Mouse (Mus musculus): ENCODE results near the gene Cyp46a1. TPM values are rescaled to one million over a fixed set of nuclear protein-coding genes. Genes with fewer than 3 reads are reported as not detected.

Cyp46a1 gene
- total and polyA plus RNA-seq, 2 experiments from 2014 or later = 30.4 to 49.6 TPM

- Histone ChIP-seq H3K4me2 (ENCODE audit: low read depth) (no peak overlapping the region), H3K4me3 (ENCODE audit: low read depth, low read length) (no peak overlapping the region), H3K9ac (no peak overlapping the region), H3K27me3 (ENCODE audit: insufficient read depth, low read length) (no peaks in the 10 kb centered on the region), H3K4me1 (ENCODE audit: insufficient read depth) (peaks cover 3% of the 10 kb centered on the region; the same call in 1 of the 2 replicates), H3K27ac (ENCODE audit: low read depth, low read length) (no peak overlapping the region), H3K36me3 (ENCODE audit: insufficient read depth) (no peaks in the 10 kb centered on the region), H3K9me3 (ENCODE audit: low read length) (no peaks in the 10 kb centered on the region)
- 90% methylated on average over 7 of the region's 7 CpGs for WGBS
- TF ChIP-seq CTCF (IDR thresholded peaks at IDR 0.05; ENCODE audit: low read depth) = no peak
- no peak for DNase-seq
- no peak for ATAC-seq
Measured at GRCm38 (mm10) chr12:108398681-108399080, 64.5 kb downstream of the Cyp46a1 start.

- Histone ChIP-seq H3K4me3 (ENCODE audit: low read depth, low read length) (no peak overlapping the region), H3K9ac (no peak overlapping the region), H3K36me3 (ENCODE audit: insufficient read depth) (no peaks in the 10 kb centered on the region), H3K4me1 (ENCODE audit: insufficient read depth) (peaks cover 8% of the 10 kb centered on the region; the same call in 1 of the 2 replicates), H3K27me3 (ENCODE audit: insufficient read depth, low read length) (no peaks in the 10 kb centered on the region), H3K9me3 (ENCODE audit: low read length) (no peaks in the 10 kb centered on the region), H3K4me2 (ENCODE audit: low read depth) (no peak overlapping the region), H3K27ac (ENCODE audit: low read depth, low read length) (no peak overlapping the region)
- DNase-seq (no peak), ATAC-seq (no peak)
- 83% methylated on average over 8 of the region's 8 CpGs for WGBS
- TF ChIP-seq CTCF (IDR thresholded peaks at IDR 0.05; ENCODE audit: low read depth) = no peak
Measured at GRCm38 (mm10) chr12:108399191-108399590, 65.0 kb downstream of the Cyp46a1 start.

GRCm38 (mm10) chr12:108400951-108401350 lies 66.8 kb downstream of the Cyp46a1 start:
- ATAC-seq = no peak
- no peak for DNase-seq
- no peaks in the 10 kb centered on the region for H3K9me3 ChIP-seq (ENCODE audit: low read length)
- H3K9ac ChIP-seq = no peak overlapping the region
- no peaks in the 10 kb centered on the region for H3K27me3 ChIP-seq (ENCODE audit: insufficient read depth, low read length)
- no peak for TF ChIP-seq CTCF (IDR thresholded peaks at IDR 0.05; ENCODE audit: low read depth)
- H3K4me1 ChIP-seq (ENCODE audit: insufficient read depth) = peaks cover 6% of the 10 kb centered on the region; the same call in 1 of the 2 replicates
- no peaks in the 10 kb centered on the region for H3K36me3 ChIP-seq (ENCODE audit: insufficient read depth)
- H3K4me2 ChIP-seq (ENCODE audit: low read depth) = no peak overlapping the region
- 79% methylated on average over 8 of the region's 8 CpGs for WGBS
- H3K4me3 ChIP-seq (ENCODE audit: low read depth, low read length) = no peak overlapping the region
- H3K27ac ChIP-seq (ENCODE audit: low read depth, low read length) = no peak overlapping the region

- Histone ChIP-seq H3K27me3 (ENCODE audit: insufficient read depth, low read length) (no peaks in the 10 kb centered on the region), H3K9ac (no peak overlapping the region), H3K27ac (ENCODE audit: low read depth, low read length) (no peak overlapping the region), H3K4me1 (ENCODE audit: insufficient read depth) (peaks cover 5% of the 10 kb centered on the region; the same call in 1 of the 2 replicates), H3K4me2 (ENCODE audit: low read depth) (no peak overlapping the region), H3K36me3 (ENCODE audit: insufficient read depth) (no peaks in the 10 kb centered on the region), H3K9me3 (ENCODE audit: low read length) (no peaks in the 10 kb centered on the region), H3K4me3 (ENCODE audit: low read depth, low read length) (no peak overlapping the region)
- TF ChIP-seq CTCF (IDR thresholded peaks at IDR 0.05; ENCODE audit: low read depth) = no peak
- no peak for ATAC-seq
- WGBS = 69% methylated on average over 6 of the region's 6 CpGs
- peak; percentile 40 for DNase-seq
Measured at GRCm38 (mm10) chr12:108403957-108404356, 69.8 kb downstream of the Cyp46a1 start.

- 60% methylated on average over 5 of the region's 5 CpGs for WGBS
- H3K9me3 ChIP-seq (ENCODE audit: low read length) = no peaks in the 10 kb centered on the region
- peaks cover 8% of the 10 kb centered on the region; the same call in 1 of the 2 replicates for H3K4me1 ChIP-seq (ENCODE audit: insufficient read depth)
- no peak overlapping the region for H3K4me2 ChIP-seq (ENCODE audit: low read depth)
- no peaks in the 10 kb centered on the region for H3K36me3 ChIP-seq (ENCODE audit: insufficient read depth)
- TF ChIP-seq CTCF (IDR thresholded peaks at IDR 0.05; ENCODE audit: low read depth) = no peak
- DNase-seq (no peak), ATAC-seq (no peak)
- H3K27ac ChIP-seq (ENCODE audit: low read depth, low read length) = no peak overlapping the region
- no peak overlapping the region for H3K4me3 ChIP-seq (ENCODE audit: low read depth, low read length)
- no peaks in the 10 kb centered on the region for H3K27me3 ChIP-seq (ENCODE audit: insufficient read depth, low read length)
- H3K9ac ChIP-seq = no peak overlapping the region
Measured at GRCm38 (mm10) chr12:108409100-108409499, 74.9 kb downstream of the Cyp46a1 start.

GRCm38 (mm10) chr12:108410416-108411208 lies 76.4 kb downstream of the Cyp46a1 start:
- Histone ChIP-seq H3K4me1 (ENCODE audit: insufficient read depth) (0 out of 2 replicates have a peak, but pooled peaks cover 7% of the 10 kb centered on the region), H3K9ac (no peak overlapping the region), H3K4me3 (ENCODE audit: low read depth, low read length) (no peak overlapping the region), H3K9me3 (ENCODE audit: low read length) (no peaks in the 10 kb centered on the region), H3K27ac (ENCODE audit: low read depth, low read length) (peak overlapping the region; percentile 57; the same call in 1 of the 2 replicates), H3K27me3 (ENCODE audit: insufficient read depth, low read length) (no peaks in the 10 kb centered on the region), H3K4me2 (ENCODE audit: low read depth) (no peak overlapping the region), H3K36me3 (ENCODE audit: insufficient read depth) (no peaks in the 10 kb centered on the region)
- TF ChIP-seq CTCF (IDR thresholded peaks at IDR 0.05; ENCODE audit: low read depth) = no peak
- no peak for ATAC-seq
- WGBS = 55% methylated on average over 14 of the region's 14 CpGs
- no peak for DNase-seq

Other genes with a start within 250 kb of the Cyp46a1 start
- gene Setd3, start 155.1 kb upstream of the Cyp46a1 start, total RNA-seq (2014; rRNA removed) = 124 and 126 TPM in 2 replicates
- 92.5 and 102 TPM in 2 replicates for gene Setd3, start 155.1 kb upstream of the Cyp46a1 start, polyA plus RNA-seq (2015; fragmentation: Nextera tagmentation; extraction: Ambion mirVana)
- gene Ccnk, start 154.8 kb upstream of the Cyp46a1 start, total RNA-seq (2014; rRNA removed) = 13.5 TPM in 2 replicates
- gene Ccnk, start 154.8 kb upstream of the Cyp46a1 start, polyA plus RNA-seq (2015; fragmentation: Nextera tagmentation; extraction: Ambion mirVana) = 1.9 and 2.4 TPM in 2 replicates
- 66.1 and 68.0 TPM in 2 replicates for gene Ccdc85c, start 59.0 kb upstream of the Cyp46a1 start, total RNA-seq (2014; rRNA removed)
- gene Ccdc85c, start 59.0 kb upstream of the Cyp46a1 start, polyA plus RNA-seq (2015; fragmentation: Nextera tagmentation; extraction: Ambion mirVana) = 15.5 and 16.2 TPM in 2 replicates
- 3.9 and 5.2 TPM in 2 replicates for gene Hhipl1, start 28.1 kb upstream of the Cyp46a1 start, total RNA-seq (2014; rRNA removed)
- gene Hhipl1, start 28.1 kb upstream of the Cyp46a1 start, polyA plus RNA-seq (2015; fragmentation: Nextera tagmentation; extraction: Ambion mirVana) = 1.1 and 1.5 TPM in 2 replicates
- 69.1 and 82.9 TPM in 2 replicates for gene Eml1, start 36.6 kb downstream of the Cyp46a1 start, total RNA-seq (2014; rRNA removed)
- 42.8 and 43.5 TPM in 2 replicates for gene Eml1, start 36.6 kb downstream of the Cyp46a1 start, polyA plus RNA-seq (2015; fragmentation: Nextera tagmentation; extraction: Ambion mirVana)
- 183 and 192 TPM in 2 replicates for gene Evl, start 220.3 kb downstream of the Cyp46a1 start, total RNA-seq (2014; rRNA removed)
- gene Evl, start 220.3 kb downstream of the Cyp46a1 start, polyA plus RNA-seq (2015; fragmentation: Nextera tagmentation; extraction: Ambion mirVana) = 251 and 260 TPM in 2 replicates